In genomic region chr4:137862516-137863240, GRCm38 (mm10) we compare ENCODE assay signal across 8 mouse cellular contexts. TPM values are rescaled to one million over a fixed set of nuclear protein-coding genes. Genes with fewer than 3 reads are reported as not detected.
DNase-seq lines count a peak whose midpoint lies in the region; ATAC-seq and TF ChIP-seq lines count a peak whose summit lies in the region.

No protein-coding gene starts in this region.

- DNase-seq in thymus, adult 2 months: no peak
- DNase-seq in thymus, postnatal 4 days: no peak
- DNase-seq in frontal cortex, postnatal 10 days (ENCODE audit: low spot score in 2 of 2): no peak
- no peak for DNase-seq in right cerebral cortex, postnatal 25 days

- 24% methylated on average over 21 of the region's 21 CpGs for WGBS in thymus, adult 2 months
- WGBS in intestine, embryonic 15.5 days: 4% methylated on average over 21 of the region's 21 CpGs
- 20% methylated on average over 21 of the region's 21 CpGs for WGBS in neural tube, embryonic 12.5 days

- ATAC-seq in erythroblast, adult 5-6 weeks (replicated peaks; ENCODE audit: low FRiP score, poor library complexity, severe bottlenecking): no peak
- ATAC-seq in intestine, embryonic 15.5 days: no peak; the same call in 1 of the 2 replicates
- no peak for ATAC-seq in neural tube, embryonic 12.5 days (ENCODE audit: low FRiP score, low read depth)

- H3K36me3 ChIP-seq in erythroblast, embryonic 14.5 days (ENCODE audit: control insufficient read depth): no peaks in the 10 kb centered on the region
- H3K36me3 ChIP-seq in thymus, adult 2 months (ENCODE audit: control insufficient read depth, insufficient read depth, low read length): no peaks in the 10 kb centered on the region
- no peaks in the 10 kb centered on the region for H3K36me3 ChIP-seq in intestine, embryonic 15.5 days
- H3K36me3 ChIP-seq in neural tube, embryonic 12.5 days: no peaks in the 10 kb centered on the region

- no peak for TF ChIP-seq CTCF in thymus, adult 2 months (IDR thresholded peaks at IDR 0.05; ENCODE audit: borderline replicate concordance, control insufficient read depth, extremely low read depth, insufficient read depth, low read length, poor library complexity)

- peaks cover 57% of the 10 kb centered on the region for H3K27me3 ChIP-seq in erythroblast, embryonic 14.5 days (ENCODE audit: control insufficient read depth)
- H3K27me3 ChIP-seq in thymus, adult 2 months (ENCODE audit: control insufficient read depth, insufficient read depth, low read length): no peaks in the 10 kb centered on the region
- no peaks in the 10 kb centered on the region for H3K27me3 ChIP-seq in intestine, embryonic 15.5 days (replicated peaks)
- H3K27me3 ChIP-seq in neural tube, embryonic 12.5 days (replicated peaks): no peaks in the 10 kb centered on the region

- peak overlapping the region; percentile 87 for H3K9ac ChIP-seq in intestine, embryonic 15.5 days
- peak overlapping the region; percentile 88 for H3K9ac ChIP-seq in neural tube, embryonic 12.5 days

- peaks cover 37% of the 10 kb centered on the region for H3K4me1 ChIP-seq in erythroblast, embryonic 14.5 days (ENCODE audit: control insufficient read depth)
- peaks cover 47% of the 10 kb centered on the region for H3K4me1 ChIP-seq in thymus, adult 2 months (replicated peaks; ENCODE audit: control insufficient read depth, insufficient read depth, low read length)
- H3K4me1 ChIP-seq in intestine, embryonic 15.5 days (replicated peaks): peaks cover 50% of the 10 kb centered on the region
- H3K4me1 ChIP-seq in neural tube, embryonic 12.5 days: peaks cover 60% of the 10 kb centered on the region

- H3K9me3 ChIP-seq in erythroblast, embryonic 14.5 days (ENCODE audit: control insufficient read depth, low read length): no peaks in the 10 kb centered on the region
- H3K9me3 ChIP-seq in intestine, embryonic 15.5 days: no peaks in the 10 kb centered on the region
- H3K9me3 ChIP-seq in neural tube, embryonic 12.5 days: no peaks in the 10 kb centered on the region

- peak overlapping the region; percentile 90 for H3K4me2 ChIP-seq in intestine, embryonic 15.5 days (replicated peaks)
- peak overlapping the region; percentile 85 for H3K4me2 ChIP-seq in neural tube, embryonic 12.5 days (replicated peaks)

- TF ChIP-seq POLR2A in thymus, adult 2 months (IDR thresholded peaks at IDR 0.05; ENCODE audit: control insufficient read depth, extremely low read depth, insufficient read depth, low read length, poor library complexity): no peak

- no peak overlapping the region for H3K27ac ChIP-seq in thymus, adult 2 months (ENCODE audit: control insufficient read depth, insufficient read depth, low read length)
- H3K27ac ChIP-seq in intestine, embryonic 15.5 days: peak overlapping the region; percentile 79
- no peak overlapping the region for H3K27ac ChIP-seq in neural tube, embryonic 12.5 days

- peak overlapping the region; percentile 74 for H3K4me3 ChIP-seq in erythroblast, embryonic 14.5 days (replicated peaks)
- H3K4me3 ChIP-seq in thymus, adult 2 months (ENCODE audit: control insufficient read depth, insufficient read depth, low read length): peak overlapping the region; percentile 61
- H3K4me3 ChIP-seq in intestine, embryonic 15.5 days (replicated peaks): peak overlapping the region; percentile 91
- peak overlapping the region; percentile 70 for H3K4me3 ChIP-seq in neural tube, embryonic 12.5 days

RNA-seq across cellular contexts. Expression of gene Ece1, which starts 0.6 kb away (rescaled TPM):
- 0.85 and 1.1 TPM in 2 replicates for polyA plus RNA-seq in erythroblast, embryonic 14.5 days (2012)
- 2.3 and 3.1 TPM in 2 replicates for total RNA-seq in erythroblast, adult 5-6 weeks (2015; ENCODE audit: low replicate concordance)
- 0.68 and 2.1 TPM in 2 replicates for total RNA-seq in erythroblast, adult 5-6 weeks (2017; ENCODE audit: low replicate concordance)
- 27.3 and 28.9 TPM in 2 replicates for polyA plus RNA-seq in thymus, adult 2 months (2012; rRNA removed)
- polyA plus RNA-seq in intestine, embryonic 15.5 days (2015; fragmentation: Nextera tagmentation; extraction: Ambion mirVana): 56.0 and 60.1 TPM in 2 replicates
- polyA plus RNA-seq in neural tube, embryonic 12.5 days (2016; fragmentation: Nextera tagmentation; extraction: Ambion mirVana): 24.7 and 27.4 TPM in 2 replicates

Comparison
In these comparisons a context has a peak if more than half of its experiments do, and no peak if none do; other contexts are left out.
1. RNA of gene Ece1, which starts 0.6 kb away (polyA plus RNA-seq): 56.0 to 60.1 TPM in intestine, embryonic 15.5 days, 24.7 to 27.4 TPM in neural tube, embryonic 12.5 days and 27.3 to 28.9 TPM in thymus, adult 2 months; 0.85 to 1.1 TPM in erythroblast, embryonic 14.5 days; every median in the first group is over 10 times any median in the second.
2. Peak in every context shown above with its lines, with median percentiles within 50 percentile points of each other: H3K4me3 ChIP-seq.